Mouse (Mus musculus) kidney, adult 8-10 months (tissue): ENCODE measurements around the gene Hltf.
A peak's percentile ranks its signal among the peaks of the same experiment; 100 is the strongest.
"Not testable (repeated sequence)": the region's sequence is repeated elsewhere in the genome, so short reads cannot be mapped to it uniquely, and the experiment has no call there.

Experiments
- DNase-seq, 2 experiments: peaks; one replicate each; pipeline ENCODE4 v3.0.0; 2022

The Hltf gene

GRCm38 (mm10) chr3:20057306-20058196 lies at the start of gene Hltf:
Gene Hltf (plus strand): TSS chr3:20057811.
- DNase-seq, result peak; percentile 96 to 98

GRCm38 (mm10) chr3:20010464-20010863 lies 47.1 kb upstream of the Hltf start:
- no peak for DNase-seq

GRCm38 (mm10) chr3:20010905-20011304 lies 46.7 kb upstream of the Hltf start:
- not testable (repeated sequence) for DNase-seq

GRCm38 (mm10) chr3:20014454-20014853 lies 43.2 kb upstream of the Hltf start:
- DNase-seq, result no peak

- no peak for DNase-seq
These were observed 39.5 kb upstream of the Hltf start for GRCm38 (mm10) chr3:20018076-20018475.

GRCm38 (mm10) chr3:20023832-20024231 lies 33.8 kb upstream of the Hltf start:
- no peak for DNase-seq

GRCm38 (mm10) chr3:20026481-20026880 lies 31.1 kb upstream of the Hltf start:
- no peak for DNase-seq

GRCm38 (mm10) chr3:20026996-20027689 lies 30.5 kb upstream of the Hltf start:
- no peak for DNase-seq

- no peak for DNase-seq
These were observed 29.8 kb upstream of the Hltf start for GRCm38 (mm10) chr3:20027788-20028187.

GRCm38 (mm10) chr3:20028640-20029039 lies 29.0 kb upstream of the Hltf start:
- no peak for DNase-seq

GRCm38 (mm10) chr3:20030807-20031206 lies 26.8 kb upstream of the Hltf start:
- no peak for DNase-seq

GRCm38 (mm10) chr3:20033761-20034718 lies 23.6 kb upstream of the Hltf start:
- peak; percentile 55 to 76 for DNase-seq

GRCm38 (mm10) chr3:20034719-20035404 lies 22.7 kb upstream of the Hltf start, which contains the start of gene Hps3:
Gene Hps3 (minus strand): TSS chr3:20035315.
- peak; percentile 87 to 89 for DNase-seq

- no peak for DNase-seq
These were observed 21.5 kb upstream of the Hltf start for GRCm38 (mm10) chr3:20036069-20036468.

GRCm38 (mm10) chr3:20041461-20041860 lies 16.1 kb upstream of the Hltf start:
- peak in 1 of 2 experiments; percentile 26 for DNase-seq

GRCm38 (mm10) chr3:20044736-20045135 lies 12.9 kb upstream of the Hltf start:
- not testable (repeated sequence) for DNase-seq

GRCm38 (mm10) chr3:20058197-20058541 lies 558 bp downstream of the Hltf start:
- DNase-seq, result no peak

- no peak for DNase-seq
These were observed 18.8 kb downstream of the Hltf start for GRCm38 (mm10) chr3:20076145-20077053.

- DNase-seq, result no peak
These were observed 24.6 kb downstream of the Hltf start for GRCm38 (mm10) chr3:20082161-20082560.

GRCm38 (mm10) chr3:20103830-20104229 lies 46.2 kb downstream of the Hltf start:
- no peak for DNase-seq

- DNase-seq, result no peak
These were observed 46.7 kb downstream of the Hltf start for GRCm38 (mm10) chr3:20104318-20104717.
